Mouse (Mus musculus): Measurements from ENCODE around the gene Tigar. TPM values are rescaled to one million over a fixed set of nuclear protein-coding genes. Genes with fewer than 3 reads are reported as not detected.

The Tigar gene
- 9.0 TPM for polyA plus RNA-seq (2015; fragmentation: Illumina TruSeq; extraction: RNeasy Lipid Tissue Mini Kit (QIAGEN cat#74804); ENCODE audit: insufficient read depth, low replicate concordance)

GRCm38 (mm10) chr6:127109402-127109930, at the start of gene Tigar:
Gene Tigar (minus strand): TSS chr6:127109557.

GRCm38 (mm10) chr6:127152106-127152951, 43.0 kb upstream of the Tigar start, which contains the start of gene Ccnd2:
Gene Ccnd2 (minus strand): TSS chr6:127152193.

GRCm38 (mm10) chr6:127072817-127073216, 36.5 kb downstream of the Tigar start, which contains the start of gene Fgf23:
Gene Fgf23 (plus strand): TSS chr6:127072902.

Other genes starting within 250 kb of the Tigar start
- 0.66 TPM for gene Dyrk4, start 187.7 kb downstream of the Tigar start, polyA plus RNA-seq (2015; fragmentation: Illumina TruSeq; extraction: RNeasy Lipid Tissue Mini Kit (QIAGEN cat#74804); ENCODE audit: insufficient read depth, low replicate concordance)
- gene Rad51ap1, start 170.0 kb downstream of the Tigar start, polyA plus RNA-seq (2015; fragmentation: Illumina TruSeq; extraction: RNeasy Lipid Tissue Mini Kit (QIAGEN cat#74804); ENCODE audit: insufficient read depth, low replicate concordance): 13.6 TPM
- gene D6Wsu163e, start 169.6 kb downstream of the Tigar start, polyA plus RNA-seq (2015; fragmentation: Illumina TruSeq; extraction: RNeasy Lipid Tissue Mini Kit (QIAGEN cat#74804); ENCODE audit: insufficient read depth, low replicate concordance): 32.3 TPM
- not detected for gene Fgf6, start 94.0 kb downstream of the Tigar start, polyA plus RNA-seq (2015; fragmentation: Illumina TruSeq; extraction: RNeasy Lipid Tissue Mini Kit (QIAGEN cat#74804); ENCODE audit: insufficient read depth, low replicate concordance)
- not detected for gene Fgf23, start 36.7 kb downstream of the Tigar start, polyA plus RNA-seq (2015; fragmentation: Illumina TruSeq; extraction: RNeasy Lipid Tissue Mini Kit (QIAGEN cat#74804); ENCODE audit: insufficient read depth, low replicate concordance)
- 79.2 TPM for gene Ccnd2, start 42.6 kb upstream of the Tigar start, polyA plus RNA-seq (2015; fragmentation: Illumina TruSeq; extraction: RNeasy Lipid Tissue Mini Kit (QIAGEN cat#74804); ENCODE audit: insufficient read depth, low replicate concordance)